Mouse (Mus musculus) adrenal gland, postnatal 4 days (tissue): ENCODE results near the gene Itih1. TPM values are rescaled to one million over a fixed set of nuclear protein-coding genes. Genes with fewer than 3 reads are reported as not detected.

Source experiments
- DNase-seq, 2 experiments: peaks; one replicate each; pipeline ENCODE4 v3.0.0; 2021 to 2022; ENCODE audit warnings: low spot score in 2 of 2, mixed read lengths in 2 of 2
- long read RNA-seq, 2 experiments: library from polyadenylated mRNA; stranded (forward); transcript quantifications; one replicate each; pipeline ENCODE4 v2.0.0; 2021
- total RNA-seq, 2 experiments: library from RNA; stranded (reverse); gene quantifications; 2 replicates each; pipeline ENCODE4 v1.2.3; 2021

Itih1 gene
- 10 to 100 TPM in 1 of 2 experiments, 1 to 10 TPM in 1; 1.3 to 58.7 TPM for total RNA-seq
- long read RNA-seq, experiment 1, partial matches to known transcripts = 2 of 39 reads
- long read RNA-seq, experiment 1, other reads (novel, unspliced or antisense) = 37 of 39 reads
- long read RNA-seq, experiment 2 = 0 reads

GRCm38 (mm10) chr14:30943038-30943437 lies at the start of gene Itih1:
Gene Itih1 (minus strand): TSS chr14:30943289.
- DNase-seq = no peak

- no peak for DNase-seq
Measured at GRCm38 (mm10) chr14:30976222-30976621, 33.1 kb upstream of the Itih1 start.

GRCm38 (mm10) chr14:30974204-30974603 lies 31.1 kb upstream of the Itih1 start:
- DNase-seq = no peak

GRCm38 (mm10) chr14:30960366-30960765 lies 17.3 kb upstream of the Itih1 start:
- DNase-seq = no peak

GRCm38 (mm10) chr14:30959031-30959430 lies 15.9 kb upstream of the Itih1 start:
- DNase-seq = no peak

GRCm38 (mm10) chr14:30958517-30958916 lies 15.4 kb upstream of the Itih1 start:
- no peak for DNase-seq

GRCm38 (mm10) chr14:30951154-30951825 lies 8.2 kb upstream of the Itih1 start, which contains the start of gene Nek4:
Gene Nek4 (plus strand): TSS chr14:30951377.
- peak; percentile 82 to 93 for DNase-seq

- no peak for DNase-seq
Measured at GRCm38 (mm10) chr14:30949986-30950385, 6.9 kb upstream of the Itih1 start.

- DNase-seq = no peak
Measured at GRCm38 (mm10) chr14:30944745-30945144, 1.7 kb upstream of the Itih1 start.

- peak; percentile 40 to 55 for DNase-seq
Measured at GRCm38 (mm10) chr14:30943860-30944674, 978 bp upstream of the Itih1 start.

DNA sequence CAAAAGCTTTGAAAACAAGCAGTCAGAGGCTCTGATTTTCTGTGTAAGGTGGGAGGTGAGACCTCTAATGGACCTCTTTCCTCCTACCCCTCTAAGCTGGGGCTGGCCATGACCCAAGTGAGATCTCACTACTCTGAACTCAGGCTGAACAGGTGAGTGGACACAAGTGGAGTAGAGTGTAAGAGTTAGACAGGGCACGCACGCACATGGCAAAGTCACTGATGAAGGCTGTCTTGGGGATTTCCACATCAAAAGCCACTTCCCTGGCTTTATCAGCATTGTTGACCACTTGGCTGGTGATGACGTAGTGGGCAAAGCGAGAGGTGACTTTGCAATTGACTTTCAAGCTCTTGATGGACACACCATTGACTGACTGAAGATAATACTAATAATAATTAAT lies 835 bp downstream of the Itih1 start:
- DNase-seq = no peak

DNA sequence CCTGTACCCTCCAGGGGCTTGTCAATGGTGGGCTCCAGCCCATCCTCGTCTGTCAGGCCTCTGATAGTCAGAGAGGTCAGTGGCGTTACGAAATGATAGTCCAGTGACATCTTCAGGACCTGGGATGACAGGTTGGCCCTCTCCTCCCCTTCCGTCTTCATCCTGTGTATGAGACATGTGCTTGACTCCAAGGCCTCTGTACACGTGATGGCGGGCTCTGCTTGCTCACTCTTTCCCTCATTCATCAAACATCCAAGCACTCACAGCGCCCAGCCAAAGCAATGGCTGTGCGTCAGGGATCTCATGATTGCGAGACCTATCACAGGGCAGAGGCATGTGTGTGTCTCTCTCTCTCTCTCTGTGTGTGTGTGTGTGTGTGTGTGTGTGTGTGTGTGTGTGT lies 9.7 kb downstream of the Itih1 start:
- DNase-seq = no peak

DNA sequence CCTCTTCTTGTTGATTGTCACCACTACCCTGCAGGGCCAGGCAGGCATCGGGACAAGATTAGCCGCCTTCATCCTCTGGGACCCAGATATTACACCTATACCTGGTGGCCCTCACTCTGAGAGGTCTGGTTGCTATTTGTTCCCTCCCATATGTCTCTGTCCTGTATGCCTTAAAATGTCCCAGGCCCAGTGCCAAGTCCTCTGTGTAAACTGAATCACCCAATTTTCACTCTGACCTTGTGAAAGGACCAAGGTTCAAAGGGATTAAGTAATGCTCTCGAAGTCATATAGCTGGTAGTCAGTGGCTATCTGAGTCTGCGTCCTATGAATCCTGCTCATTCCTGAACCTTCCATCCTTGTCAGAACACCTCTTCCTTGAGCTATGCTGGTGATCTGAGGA lies 12.7 kb downstream of the Itih1 start:
- DNase-seq = no peak

GRCm38 (mm10) chr14:30925492-30925891 lies 17.6 kb downstream of the Itih1 start:
- no peak for DNase-seq

- no peak for DNase-seq
Measured at GRCm38 (mm10) chr14:30923375-30924105, 19.5 kb downstream of the Itih1 start, which contains the start of gene Itih3. Gene Itih3 (minus strand): TSS chr14:30923760.

DNA sequence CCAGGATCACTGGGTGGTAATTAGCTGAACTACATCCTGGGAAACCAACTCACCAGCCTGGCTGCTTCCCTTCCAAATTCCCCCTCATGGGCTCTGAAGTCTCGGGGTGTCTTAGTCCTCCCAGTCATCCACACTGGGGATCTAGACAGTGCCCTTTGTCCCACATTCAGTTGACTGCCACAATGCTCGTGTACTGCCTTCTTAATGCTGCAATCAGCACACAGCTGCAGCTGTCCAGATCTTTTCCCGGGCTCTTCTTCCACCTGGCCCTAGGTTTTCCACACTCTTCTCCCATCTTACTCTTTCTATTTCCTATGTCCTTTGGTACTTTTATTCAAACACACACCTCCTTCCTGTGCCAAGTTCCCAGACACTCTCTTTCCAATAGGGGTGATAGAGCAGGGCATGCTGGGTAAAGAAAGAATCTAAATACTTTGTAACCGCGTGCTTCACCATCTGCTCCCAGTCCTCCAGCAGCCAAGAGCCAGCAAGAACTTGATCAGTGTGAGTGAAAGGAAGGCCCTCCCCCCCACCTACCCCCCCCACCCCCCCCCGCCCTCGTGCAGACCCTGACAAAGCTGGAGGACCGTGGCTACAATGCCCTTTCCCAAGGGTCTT lies 20.9 kb downstream of the Itih1 start:
- DNase-seq = no peak

DNA sequence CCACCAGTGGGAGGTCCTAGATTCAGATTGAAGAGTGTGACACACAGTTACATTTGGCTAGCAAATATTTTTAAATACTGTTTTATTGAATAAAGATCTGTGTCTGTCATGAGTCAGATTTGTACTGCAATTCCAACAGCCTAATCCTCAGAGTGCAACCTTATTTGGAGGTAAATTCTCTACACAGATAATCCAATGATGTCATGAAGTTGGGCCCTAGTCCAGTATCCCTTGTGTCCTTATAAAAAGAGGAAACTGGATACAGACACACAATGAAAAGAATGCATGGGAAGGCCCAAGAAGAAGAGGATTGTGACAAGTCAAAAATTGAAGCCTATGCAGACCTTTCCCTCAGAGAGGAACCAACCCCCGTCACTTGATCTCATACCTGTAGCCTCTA lies 26.6 kb downstream of the Itih1 start:
- DNase-seq = no peak

DNA sequence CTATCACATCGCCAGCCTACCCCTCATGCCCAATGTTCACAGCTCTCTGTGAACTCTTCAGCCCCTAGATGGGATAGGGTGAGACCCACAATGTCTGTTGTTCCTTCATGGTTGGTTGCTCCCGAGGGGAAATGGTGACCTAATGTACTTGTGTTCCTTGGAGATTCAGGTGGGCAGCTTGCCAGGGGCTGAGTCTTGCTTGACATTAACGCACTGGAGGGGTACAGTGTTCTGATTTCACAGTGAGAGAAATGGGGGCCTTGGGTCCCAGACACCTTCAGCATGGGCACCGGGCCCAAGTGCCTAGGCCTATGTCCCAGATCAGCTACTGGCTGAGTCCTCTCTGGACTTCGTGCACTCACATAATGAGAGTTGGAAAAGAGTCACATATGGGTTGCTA lies 29.7 kb downstream of the Itih1 start:
- no peak for DNase-seq

GRCm38 (mm10) chr14:30912641-30913040 lies 30.4 kb downstream of the Itih1 start:
- no peak for DNase-seq

GRCm38 (mm10) chr14:30911141-30911540 lies 31.9 kb downstream of the Itih1 start:
- DNase-seq = no peak

DNA sequence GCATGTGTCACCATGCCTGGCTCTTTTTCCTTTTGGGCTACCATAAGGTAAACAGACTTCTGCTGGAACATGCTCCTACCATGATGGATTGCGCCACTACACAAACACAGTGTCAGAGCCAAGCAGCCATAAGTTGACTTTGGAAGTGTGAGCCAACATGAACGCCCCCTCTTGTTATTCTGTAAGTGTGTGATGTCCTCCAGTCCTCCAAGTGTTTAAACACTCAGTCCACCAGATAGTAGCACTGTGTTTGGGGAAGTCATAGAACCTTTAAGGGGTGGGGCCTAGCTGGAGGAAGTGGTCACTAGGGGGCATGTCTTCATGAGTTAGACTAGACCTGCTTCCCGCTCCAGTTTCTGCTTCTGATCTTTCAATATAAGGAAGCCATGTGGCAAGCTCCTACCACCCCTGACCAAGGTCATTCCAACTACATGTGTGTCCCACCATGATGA lies 35.2 kb downstream of the Itih1 start:
- no peak for DNase-seq
